Mouse (Mus musculus) layer of hippocampus, adult 8-10 months (tissue): Measurements from ENCODE around the gene Gm28230. TPM values are rescaled to one million over a fixed set of nuclear protein-coding genes. Genes with fewer than 3 reads are reported as not detected.

Source experiments
- DNase-seq, 2 experiments: peaks; one replicate each; pipeline ENCODE4 v3.0.0; 2022; ENCODE audit warnings: low spot score in 2 of 2
- total RNA-seq, 4 experiments: library from RNA; stranded (reverse); gene quantifications; 2 replicates each; pipeline ENCODE4 v1.2.4; 2022

Gene Gm28230
- total RNA-seq, 4 experiments from 2014 or later: not detected

DNA sequence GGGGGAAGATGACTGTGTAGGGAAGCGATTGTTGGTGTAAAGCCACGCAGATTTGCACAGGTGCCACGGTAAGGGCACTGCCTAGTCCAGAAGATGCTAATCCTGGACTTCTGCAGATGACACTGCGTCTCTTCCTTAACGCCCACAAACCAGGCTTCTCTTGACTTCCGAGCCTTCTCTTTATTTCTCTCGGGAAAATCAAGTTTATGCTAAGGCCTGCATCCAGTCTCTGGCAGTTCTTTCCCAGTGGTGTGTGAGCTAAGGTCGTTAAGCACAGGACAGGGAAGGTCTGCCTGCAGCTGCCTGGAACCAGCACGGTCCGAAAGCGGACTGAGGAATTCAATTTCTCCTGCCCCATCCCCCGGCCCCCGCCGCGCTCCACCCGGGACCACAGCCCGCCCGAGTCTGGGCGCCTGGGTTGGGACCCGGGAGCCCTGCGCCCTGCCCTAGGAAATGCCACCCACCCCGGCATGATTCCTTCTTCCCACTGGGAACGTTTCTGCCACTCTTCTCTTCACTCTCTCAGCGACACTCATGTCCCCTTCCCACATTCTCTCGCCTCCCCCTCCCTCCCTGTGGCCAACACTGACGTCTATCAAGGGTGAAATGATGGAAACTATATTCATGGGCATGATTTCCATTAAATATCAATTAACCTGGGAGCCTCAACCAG lies 22.7 kb upstream of the Gm28230 start:
- no peak for DNase-seq

DNA sequence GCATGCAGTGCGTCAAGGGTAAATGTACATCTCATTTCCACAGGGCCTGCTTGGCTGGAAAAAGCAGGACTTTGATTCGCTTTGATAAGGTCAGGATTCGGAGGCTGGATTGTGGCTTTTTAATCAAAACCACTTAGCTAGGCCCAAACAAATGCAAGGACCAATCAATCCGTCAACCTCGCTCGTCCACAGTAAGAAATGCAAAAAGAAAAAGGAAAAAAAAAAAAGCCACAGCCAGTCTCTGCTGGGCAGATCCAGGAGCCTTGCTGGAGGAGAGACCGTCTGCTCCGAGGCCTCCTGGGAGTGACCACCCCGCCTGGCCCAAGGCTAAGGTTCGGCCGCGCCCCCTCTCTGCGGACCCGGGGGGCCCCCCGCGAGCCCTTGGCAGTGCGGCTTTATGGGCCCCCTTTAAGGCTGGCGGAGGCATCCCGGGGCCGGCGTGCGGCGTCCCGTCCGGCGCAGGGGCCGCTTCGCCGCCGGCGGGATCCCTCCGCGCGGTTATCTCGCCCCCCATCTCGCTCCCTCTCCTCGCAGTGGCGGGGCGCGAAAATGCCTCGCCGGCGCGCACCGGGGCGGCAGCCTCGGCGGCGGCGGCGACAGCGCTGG lies 22.0 kb upstream of the Gm28230 start, which contains the start of gene Hoxd8:
TSS of gene Hoxd8 (plus strand) at position 223 of the 606 bp plus-strand sequence.
- no peak for DNase-seq

DNA sequence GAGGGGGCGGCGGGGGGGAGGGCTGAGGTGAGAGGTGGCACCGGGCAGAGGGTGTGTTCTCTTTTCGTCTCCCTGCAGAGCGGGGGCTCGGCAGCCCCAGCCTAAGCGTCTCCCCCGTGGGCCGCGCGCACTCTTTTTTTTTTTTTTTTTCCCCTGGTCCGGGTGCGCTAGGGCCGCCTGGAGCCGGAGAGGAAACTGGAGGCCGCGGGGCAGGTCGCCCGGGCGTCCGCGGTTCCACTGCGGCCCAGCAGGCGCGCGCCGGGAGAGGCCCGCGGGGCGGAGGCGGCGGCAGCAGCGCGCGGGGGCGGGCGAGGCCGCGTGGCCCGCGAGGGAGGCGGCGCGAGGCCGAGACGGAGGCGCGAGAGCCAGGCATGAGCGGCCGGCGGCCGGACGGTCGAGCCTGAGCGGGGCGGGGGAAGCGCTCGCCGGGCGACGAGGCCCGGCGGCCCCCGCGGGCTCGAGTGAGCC lies 21.5 kb upstream of the Gm28230 start:
- no peak for DNase-seq

DNA sequence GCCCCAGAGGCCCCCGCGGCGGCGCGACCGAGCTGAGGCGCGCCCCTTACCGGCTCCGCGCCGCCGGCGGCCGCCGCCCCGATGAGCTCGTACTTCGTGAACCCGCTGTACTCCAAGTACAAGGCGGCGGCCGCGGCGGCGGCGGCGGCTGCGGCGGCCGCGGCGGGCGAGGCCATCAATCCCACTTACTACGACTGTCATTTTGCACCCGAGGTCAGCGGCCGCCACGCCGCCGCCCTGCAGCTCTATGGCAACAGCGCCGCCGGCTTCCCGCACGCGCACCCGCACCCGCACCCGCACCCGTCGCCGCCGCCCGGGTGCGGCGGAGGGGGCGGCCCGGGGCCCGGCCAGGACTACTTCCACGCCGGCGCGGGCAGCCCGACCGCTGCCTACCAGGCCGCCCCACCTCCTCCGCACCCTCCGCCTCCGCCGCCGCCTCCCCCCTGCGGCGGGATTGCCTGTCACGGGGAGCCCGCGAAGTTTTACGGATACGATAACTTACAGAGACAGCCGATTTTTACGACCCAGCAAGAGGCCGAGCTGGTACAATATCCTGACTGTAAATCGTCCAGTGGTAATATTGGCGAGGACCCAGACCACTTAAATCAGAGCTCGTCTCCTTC lies 20.9 kb upstream of the Gm28230 start:
- DNase-seq: no peak

DNA sequence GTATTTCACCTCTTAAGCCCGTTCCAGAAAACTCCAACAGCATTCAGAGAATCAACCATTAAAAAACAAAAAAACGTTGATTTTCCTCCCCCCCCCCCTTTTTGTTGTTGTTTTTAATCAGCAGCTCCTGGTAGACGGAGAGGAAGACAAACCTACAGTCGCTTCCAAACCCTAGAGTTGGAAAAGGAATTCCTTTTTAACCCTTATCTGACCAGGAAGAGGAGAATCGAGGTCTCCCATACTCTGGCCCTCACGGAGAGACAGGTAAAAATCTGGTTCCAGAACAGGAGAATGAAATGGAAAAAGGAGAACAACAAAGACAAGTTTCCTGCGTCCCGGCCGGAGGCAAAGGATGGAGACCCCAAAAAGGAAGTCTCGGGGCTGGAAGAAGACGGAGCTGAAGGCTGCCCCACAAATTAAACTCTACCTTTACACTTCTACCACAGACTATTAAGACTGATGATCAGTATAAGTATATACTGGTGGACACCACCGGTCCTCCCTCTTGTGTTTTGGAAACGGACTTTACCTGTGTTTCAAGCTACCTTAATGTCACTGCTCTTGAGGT lies 20.1 kb upstream of the Gm28230 start:
- no peak for DNase-seq

DNA sequence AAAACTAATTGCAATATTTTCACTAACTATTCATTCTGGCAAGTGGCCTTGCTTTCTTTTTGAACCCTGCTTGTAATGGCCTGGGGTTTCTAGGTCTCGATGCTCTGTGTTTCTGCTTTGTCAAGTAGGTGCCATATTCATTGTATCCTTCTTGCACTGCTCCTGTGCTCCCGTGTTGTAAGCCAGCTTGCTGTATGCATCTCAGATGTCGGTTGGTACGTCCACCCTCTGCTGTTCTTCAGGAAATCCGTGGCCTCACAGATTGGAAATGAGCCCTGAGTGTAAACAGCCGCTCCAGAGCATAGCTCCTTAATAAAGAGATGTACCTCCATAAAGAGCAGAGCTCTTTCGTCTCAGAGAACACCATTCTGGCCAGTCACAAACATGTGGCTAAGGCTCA lies 18.9 kb upstream of the Gm28230 start:
- no peak for DNase-seq

DNA sequence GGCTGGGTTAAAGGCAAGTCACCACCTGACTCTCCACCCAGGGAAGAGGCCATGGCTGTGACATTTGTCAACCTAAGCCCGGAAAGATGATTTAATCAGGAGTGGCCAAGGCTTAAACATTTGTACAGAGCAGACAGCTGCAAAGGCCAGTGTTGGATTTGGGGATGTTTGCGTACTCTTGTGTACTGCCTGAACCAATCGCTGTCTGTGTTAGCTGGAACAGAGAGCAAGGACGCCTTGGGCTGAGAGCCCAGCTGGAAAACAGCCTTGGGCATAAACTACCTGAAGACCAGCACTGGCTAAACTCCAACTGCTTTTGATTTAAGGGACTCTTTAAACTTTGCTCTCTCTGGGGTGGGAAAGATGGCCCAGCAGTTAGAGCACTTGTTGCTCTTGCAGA lies 17.9 kb upstream of the Gm28230 start:
- DNase-seq: no peak

DNA sequence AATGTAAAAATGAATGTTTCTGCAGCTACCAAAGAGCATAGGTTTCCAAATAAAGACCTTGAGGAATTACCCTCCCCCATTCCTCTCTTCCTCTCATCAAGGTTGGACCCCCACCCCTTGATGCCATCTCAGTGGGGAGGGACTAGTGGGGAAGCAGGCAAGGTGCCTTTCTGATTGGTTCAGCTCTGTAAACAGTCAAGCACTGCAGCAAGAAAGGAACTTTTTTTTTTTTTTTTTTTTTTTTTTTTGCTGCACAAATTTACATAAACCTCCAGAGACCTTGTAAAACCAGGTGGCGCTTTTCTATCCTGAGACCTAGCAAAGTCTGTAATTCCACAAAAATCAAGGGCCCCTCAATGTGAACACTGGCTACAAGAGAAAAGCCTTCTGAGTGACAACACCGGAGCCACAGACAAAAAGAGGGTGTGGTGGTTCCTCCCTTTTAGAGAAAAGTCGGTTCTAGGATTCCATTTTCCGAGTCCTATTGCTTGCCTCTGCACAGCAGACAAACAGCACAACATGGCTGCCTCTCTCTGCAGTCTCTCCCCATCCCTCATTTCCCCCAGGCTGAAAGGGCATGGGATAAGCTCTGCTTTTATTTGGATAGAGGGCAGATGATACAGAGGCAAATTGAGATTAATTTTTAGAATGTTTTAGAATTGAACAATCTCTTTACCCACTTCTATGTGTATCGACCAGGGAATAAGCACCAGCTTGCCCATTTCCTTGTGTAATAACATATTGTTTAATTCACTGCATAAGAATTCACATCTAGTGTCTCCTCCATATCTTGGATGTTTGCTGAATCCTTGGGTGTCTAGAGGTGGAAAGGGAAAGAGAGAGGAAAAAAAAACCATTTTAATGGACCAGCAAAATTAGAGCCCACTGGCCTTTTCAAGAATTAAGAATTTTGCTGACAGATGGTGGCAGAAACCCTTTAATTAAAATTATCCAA lies 16.8 kb upstream of the Gm28230 start:
- no peak for DNase-seq

DNA sequence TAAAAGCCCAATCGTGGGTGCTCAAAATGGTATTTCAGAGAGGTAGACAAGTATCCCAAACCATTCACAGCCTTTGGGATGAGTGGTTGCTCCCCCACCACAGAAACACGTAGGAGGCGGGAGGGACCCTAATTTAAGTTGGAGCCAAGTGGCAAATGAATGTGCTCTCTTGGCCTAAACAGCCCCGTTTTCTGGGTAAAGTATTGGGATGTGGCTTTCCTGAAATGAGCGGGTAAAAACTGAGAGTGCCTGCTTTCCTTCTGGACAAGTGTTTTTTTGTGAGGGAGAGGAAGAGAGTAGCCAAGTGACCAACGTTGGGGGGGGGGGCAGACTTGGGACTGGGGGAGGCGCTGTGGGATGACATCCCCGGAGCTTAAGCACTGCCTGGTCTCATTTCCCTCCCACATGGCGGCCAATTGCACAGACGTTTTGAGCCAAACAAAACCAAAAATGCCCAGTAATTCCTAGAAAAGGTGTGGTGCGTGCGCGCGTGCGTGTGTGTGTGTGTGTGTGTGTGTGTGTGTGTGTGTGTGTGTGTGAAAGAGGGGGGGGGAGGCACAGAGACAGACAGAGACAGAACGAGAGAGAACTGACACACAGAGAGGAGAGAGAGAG lies 15.5 kb upstream of the Gm28230 start:
- DNase-seq: no peak

DNA sequence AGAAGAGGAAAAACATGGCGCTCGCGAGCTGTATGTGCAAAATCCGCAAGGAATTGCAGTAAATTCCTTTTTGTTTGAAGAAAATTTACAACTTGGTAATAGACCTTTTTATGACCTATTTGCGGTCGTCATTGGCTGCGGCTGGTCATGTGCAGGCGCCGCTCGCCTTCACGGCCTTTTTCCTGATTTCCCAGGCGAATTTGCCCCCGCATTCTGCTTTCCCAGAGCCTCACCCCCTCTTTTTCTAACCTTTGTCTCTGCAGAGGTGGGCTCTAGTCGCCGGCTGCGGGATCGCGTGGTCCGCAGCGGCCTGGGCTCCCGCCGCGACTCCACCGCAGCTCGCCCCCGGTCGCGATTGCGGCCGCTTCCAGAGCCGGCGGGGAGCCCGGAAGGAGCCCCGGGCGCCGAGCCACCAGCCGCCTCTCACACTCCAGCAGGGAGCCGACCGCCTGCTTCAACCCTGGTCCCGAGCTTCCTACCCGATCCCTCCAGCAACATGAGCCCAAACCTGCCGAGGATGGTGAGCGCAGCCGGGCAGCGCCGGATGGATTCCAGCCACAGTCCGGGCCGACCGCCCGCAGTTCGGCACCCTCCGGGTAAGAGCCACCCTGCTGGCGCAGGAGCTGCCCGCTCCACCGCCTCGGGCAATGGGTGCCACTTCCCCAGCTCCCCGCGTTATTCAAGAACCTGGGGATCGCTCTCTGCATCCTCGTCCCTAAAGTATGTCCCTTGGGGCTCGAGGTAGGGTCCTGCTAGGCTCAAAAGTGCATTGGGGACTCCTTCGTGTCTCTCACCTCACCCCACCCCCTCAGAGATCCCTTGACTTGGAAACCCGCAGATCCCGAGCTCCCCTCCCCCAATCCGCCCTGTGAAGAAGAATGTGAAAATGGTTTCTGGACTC lies 14.6 kb upstream of the Gm28230 start, which contains the start of the genes Hoxd3 and Hoxd4:
TSS of gene Hoxd3 (plus strand) at position 207 of the 901 bp plus-strand sequence.
TSS of gene Hoxd4 (plus strand) at position 209 of the 901 bp plus-strand sequence.
- DNase-seq: no peak

DNA sequence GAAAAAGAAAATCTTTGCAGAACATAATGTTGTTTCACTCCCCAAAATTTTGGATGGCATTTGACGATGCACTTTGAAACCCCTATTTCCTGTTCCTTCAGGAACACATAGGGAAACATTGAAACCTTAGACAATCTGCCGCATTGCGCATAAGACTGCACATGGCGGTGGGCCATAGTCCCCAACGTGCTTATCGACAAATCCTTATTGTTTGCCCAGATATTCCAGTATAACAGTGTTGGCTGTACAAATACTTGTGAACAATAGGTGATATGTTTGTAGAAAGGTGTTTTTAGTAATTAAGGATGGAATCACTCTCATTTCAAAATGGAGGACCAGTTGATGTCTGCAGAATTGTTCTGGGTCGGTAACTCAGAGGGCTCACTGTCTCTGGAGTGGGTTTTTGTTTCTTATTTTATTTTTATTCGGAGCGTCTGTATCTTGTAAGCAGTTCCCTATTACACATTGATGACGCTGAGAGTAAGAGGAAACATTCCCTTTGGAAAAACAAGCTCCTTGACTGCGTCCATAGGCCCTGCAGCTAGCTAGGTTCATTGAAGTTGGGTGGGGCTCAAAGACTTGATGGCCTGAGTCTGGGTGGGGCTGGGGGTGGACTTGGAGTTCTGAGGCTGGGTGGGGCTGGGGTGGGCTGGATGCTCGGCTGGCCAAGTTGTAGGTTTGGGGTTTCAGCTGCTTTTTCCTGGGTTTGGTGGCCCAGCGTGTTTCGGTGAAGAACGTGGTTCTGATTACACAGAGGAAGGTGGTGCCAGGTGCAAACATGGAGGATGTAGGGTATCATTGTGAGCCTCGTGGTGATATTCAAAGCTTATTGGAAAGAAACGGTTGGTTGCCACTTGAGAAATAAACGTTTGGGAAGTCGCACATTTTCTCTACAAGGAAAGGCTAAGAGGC lies 13.0 kb upstream of the Gm28230 start:
- no peak for DNase-seq

DNA sequence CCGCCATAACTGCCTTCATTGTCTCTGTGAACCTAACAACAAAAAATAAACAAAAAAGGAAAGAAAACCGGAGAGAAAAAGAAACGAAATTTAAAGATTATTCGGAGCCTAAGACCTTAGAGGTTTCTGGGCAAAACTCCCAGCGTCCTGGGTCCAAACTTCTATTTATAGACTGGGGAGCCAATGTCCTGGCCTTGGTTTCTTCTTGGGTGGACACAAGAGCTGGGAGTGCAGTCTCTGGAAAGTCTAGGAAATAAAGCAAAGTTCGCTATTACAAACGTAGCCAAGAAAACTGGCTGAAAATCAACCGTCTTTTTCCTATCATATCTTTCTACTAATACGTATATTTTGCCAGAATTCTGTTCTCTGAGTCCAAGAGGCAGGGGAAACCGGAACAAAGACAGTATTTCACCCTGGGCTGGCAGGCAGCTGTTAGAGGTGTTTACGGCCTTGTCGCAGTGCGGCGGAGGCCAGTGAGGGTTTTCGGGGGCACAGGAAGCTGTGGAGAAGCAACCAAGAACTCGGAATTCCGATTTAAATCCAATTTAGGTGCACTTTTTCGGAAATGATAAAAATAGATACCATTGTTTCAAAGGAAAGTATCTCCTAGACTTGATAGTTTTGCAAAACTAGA lies 12.3 kb upstream of the Gm28230 start:
- no peak for DNase-seq

DNA sequence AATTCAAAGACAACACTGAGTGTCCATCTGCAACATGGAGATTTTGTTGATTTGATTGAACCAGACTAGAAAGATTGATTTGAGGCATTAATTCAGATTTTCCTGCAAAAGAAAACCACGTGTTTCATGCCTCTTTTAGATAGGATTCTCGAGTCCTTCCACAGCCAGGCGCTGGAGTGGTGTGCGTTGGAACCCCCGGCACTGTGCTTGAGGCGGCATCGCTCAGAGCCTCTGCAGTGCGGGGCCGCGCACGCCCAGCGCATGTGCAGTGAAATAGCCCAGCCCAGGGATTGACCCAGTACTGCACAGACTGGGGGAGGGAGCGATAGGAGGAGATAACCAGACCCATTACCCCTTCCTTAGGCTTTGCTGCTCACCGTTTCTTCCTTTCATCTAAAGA lies 11.6 kb upstream of the Gm28230 start:
- DNase-seq: no peak

DNA sequence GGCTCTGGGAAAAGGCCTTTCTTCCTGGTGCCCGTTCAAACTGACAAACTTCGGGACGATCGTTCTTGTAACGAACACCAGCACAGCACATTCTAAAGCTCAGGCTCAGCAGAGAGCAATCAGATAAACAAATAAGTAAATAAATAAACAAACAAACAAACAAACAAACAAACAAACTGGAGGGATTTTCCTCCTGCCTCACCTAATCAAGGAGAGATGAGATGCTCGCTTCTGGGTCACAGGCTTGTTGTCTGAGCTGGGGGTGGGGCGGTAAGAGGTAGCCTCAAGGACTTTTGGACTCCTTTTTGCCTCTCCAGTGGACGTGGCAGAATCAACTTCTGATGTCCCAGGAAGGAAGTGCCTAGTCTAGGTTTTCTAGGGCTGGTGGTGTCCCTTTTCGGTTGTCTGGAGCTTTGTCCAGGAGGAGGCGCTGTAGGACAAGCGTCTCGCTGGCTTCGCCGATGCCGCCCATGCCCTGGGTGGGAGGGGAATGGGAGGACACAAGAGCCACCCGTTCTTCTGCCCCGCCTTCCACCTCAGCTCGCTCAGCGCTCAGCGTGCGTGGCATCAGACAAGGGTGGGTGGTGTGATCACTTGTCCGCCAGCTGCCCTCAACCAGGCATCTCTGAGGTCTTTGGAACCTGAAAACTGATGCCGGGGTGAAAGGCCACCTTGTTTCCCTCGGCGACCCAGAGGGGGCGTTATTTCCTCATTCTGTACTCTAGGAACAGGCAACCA lies 10.9 kb upstream of the Gm28230 start:
- DNase-seq: peak; percentile 26 to 72

DNA sequence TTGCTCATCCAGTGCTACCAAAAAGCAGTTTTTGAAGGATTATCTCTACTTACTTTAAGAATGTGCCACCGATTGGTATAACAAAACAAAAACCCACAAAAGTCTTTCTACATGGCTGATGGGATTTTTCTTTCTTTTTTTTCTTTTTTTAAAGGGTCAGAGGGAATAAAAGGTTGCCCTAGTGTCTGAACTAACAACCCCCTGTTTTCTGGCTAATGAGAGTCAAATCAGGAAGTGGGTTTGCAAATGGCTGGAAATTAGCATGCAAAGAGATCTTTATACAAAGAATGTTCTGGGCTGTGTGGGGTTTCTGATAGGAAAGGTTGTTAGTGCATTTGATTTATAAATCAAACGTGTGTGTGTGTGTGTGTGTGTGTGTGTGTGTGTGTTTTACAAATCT lies 6.1 kb upstream of the Gm28230 start:
- no peak for DNase-seq

DNA sequence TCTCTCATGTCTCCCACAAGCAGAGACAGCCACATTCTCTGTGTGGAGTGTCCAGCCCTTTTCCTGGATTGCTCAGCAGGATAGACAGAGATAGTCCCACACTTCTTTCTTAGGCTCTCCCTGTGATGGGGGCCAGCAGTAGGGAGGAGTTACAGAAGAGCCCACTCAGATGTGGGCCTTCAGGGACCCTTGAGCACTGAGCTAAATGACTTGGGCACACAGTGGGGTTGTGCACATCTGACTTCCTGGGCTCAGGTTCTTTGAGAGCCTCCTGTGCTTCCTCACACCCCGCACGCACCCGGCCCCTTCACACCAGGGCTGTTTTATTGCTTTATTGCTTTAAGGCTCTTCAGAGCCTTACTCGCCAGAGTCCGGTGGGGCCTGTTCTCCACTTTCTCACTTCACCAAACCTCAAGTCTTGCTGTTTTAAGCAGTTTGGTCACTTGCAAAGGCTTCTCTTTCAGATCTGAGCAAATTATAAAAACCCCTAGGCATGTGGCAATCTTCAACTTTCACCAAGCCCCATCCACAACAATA lies 5.5 kb upstream of the Gm28230 start:
- no peak for DNase-seq

DNA sequence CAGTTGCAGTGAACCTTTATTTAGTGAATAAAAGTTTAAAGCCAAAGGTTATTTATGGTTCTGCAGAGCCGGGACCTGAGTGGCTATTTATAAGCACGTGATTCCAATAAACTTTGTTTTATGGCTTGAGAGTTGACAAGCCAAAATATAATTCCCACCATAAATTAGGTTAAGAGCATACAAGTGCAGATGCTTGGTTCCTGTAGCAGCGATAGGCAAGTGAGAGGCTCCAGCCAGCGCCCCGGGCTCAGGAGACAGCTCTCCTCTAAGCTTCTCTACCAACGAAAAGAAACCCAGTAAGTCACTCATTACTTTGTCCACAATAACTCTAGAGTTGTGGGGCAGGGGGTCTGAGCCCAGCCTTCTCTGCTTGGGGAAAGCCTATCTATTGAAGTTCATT lies 4.6 kb upstream of the Gm28230 start:
- DNase-seq: no peak
